Comparison of ENCODE assay signal across 10 mouse cellular contexts in the genomic region with DNA sequence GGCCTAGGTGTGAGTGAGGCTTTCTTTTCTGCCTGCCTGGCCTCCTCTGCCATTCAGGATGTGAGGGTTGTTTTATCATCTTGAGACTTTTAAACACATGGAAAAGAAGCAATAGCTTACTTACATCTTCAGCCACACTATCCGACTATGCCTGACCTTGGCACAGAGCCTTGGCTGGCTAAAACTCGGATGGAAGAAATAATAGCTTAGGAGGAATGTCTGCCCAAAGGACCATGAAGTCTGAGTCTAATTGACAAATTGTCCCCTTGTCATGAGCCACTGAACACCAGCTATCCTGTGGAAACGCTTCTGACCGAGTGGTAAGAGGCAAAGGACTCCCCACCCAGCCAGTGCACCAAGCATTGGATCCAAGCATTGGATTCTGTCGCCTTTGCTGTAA. TPM values are rescaled to one million over a fixed set of nuclear protein-coding genes. Genes with fewer than 3 reads are reported as not detected.
DNase-seq lines count a peak whose midpoint lies in the region; ATAC-seq and TF ChIP-seq lines count a peak whose summit lies in the region.
"Had no signal": no experiment of that assay in that cellular context is flagged by ENCODE, and none has a peak within 500 bp of the region (broad histone marks: within the 10 kb centered on the region; RNA-seq: fewer than 3 reads in every experiment).

No protein-coding gene starts in this region.

- 33% methylated on average over 5 of the region's 5 CpGs for WGBS in kidney, embryonic 15.5 days
- 81% methylated on average over 5 of the region's 5 CpGs for WGBS in limb, embryonic 11.5 days
- WGBS in liver, embryonic 11.5 days, result 81% methylated on average over 5 of the region's 5 CpGs

- no peak overlapping the region for H3K4me2 ChIP-seq in kidney, embryonic 15.5 days
- no peak overlapping the region for H3K4me2 ChIP-seq in limb, embryonic 11.5 days (ENCODE audit: low read depth, severe bottlenecking)
- H3K4me2 ChIP-seq in liver, embryonic 11.5 days, result no peak overlapping the region

- no peak overlapping the region for H3K4me3 ChIP-seq in kidney, embryonic 15.5 days (replicated peaks)
- no peak overlapping the region for H3K4me3 ChIP-seq in limb, embryonic 11.5 days (ENCODE audit: low read depth, low read length)
- H3K4me3 ChIP-seq in liver, embryonic 11.5 days (ENCODE audit: low read depth, low read length), result no peak overlapping the region
- H3K4me3 ChIP-seq: layer of hippocampus, adult 2 months; megakaryocyte, embryonic 14.5 days had no signal

- no peak for TF ChIP-seq CTCF in Patski (IDR thresholded peaks at IDR 0.05)

- no peaks in the 10 kb centered on the region for H3K9me3 ChIP-seq in kidney, embryonic 15.5 days (replicated peaks)
- H3K9me3 ChIP-seq in limb, embryonic 11.5 days (ENCODE audit: control insufficient read depth, low read length), result no peaks in the 10 kb centered on the region
- H3K9me3 ChIP-seq in liver, embryonic 11.5 days (ENCODE audit: control insufficient read depth, low read length), result peaks cover 8% of the 10 kb centered on the region

- CTCF ChIA-PET in Patski (lab: Charles Lee), result interaction anchor here (0.8 to 1.4 kb wide), 4 partner anchors 32 to 177 kb away, joined by 3 to 4 read pairs (median 3); no protein-coding TSS in a partner anchor

- no peak overlapping the region for H3K9ac ChIP-seq in kidney, embryonic 15.5 days
- H3K9ac ChIP-seq in limb, embryonic 11.5 days (ENCODE audit: low read length), result no peak overlapping the region; the same call in 1 of the 2 replicates
- no peak overlapping the region for H3K9ac ChIP-seq in liver, embryonic 11.5 days (ENCODE audit: low read depth, low read length)

- in situ Hi-C loops in Patski (cut with MboI; ENCODE audit: low pct_unique_long_range_greater_than_20kb), result loop anchor here (5.0 kb wide), 1 partner anchor 56 kb away; no protein-coding TSS in a partner anchor

- H3K27me3 ChIP-seq in kidney, embryonic 15.5 days, result peaks cover 29% of the 10 kb centered on the region
- H3K27me3 ChIP-seq in Patski, result no peaks in the 10 kb centered on the region
- no peaks in the 10 kb centered on the region for H3K27me3 ChIP-seq in limb, embryonic 11.5 days (ENCODE audit: control insufficient read depth, insufficient read depth, low read length)
- no peaks in the 10 kb centered on the region for H3K27me3 ChIP-seq in liver, embryonic 11.5 days (replicated peaks; ENCODE audit: control insufficient read depth, insufficient read depth, low read length)

- H3K27ac ChIP-seq in kidney, embryonic 15.5 days, result peak overlapping the region; percentile 72
- H3K27ac ChIP-seq in limb, embryonic 11.5 days (replicated peaks; ENCODE audit: low read depth, low read length), result 0 out of 2 replicates have a peak overlapping the region, but pooled peaks have one; percentile 26
- no peak overlapping the region for H3K27ac ChIP-seq in liver, embryonic 11.5 days (ENCODE audit: low read depth, low read length)
- H3K27ac ChIP-seq: layer of hippocampus, adult 2 months had no signal

- 0 out of 2 replicates have a peak, but pooled peaks have one; percentile 19 for ATAC-seq in kidney, embryonic 15.5 days (replicated peaks; ENCODE audit: low FRiP score)
- peak; percentile 44 for ATAC-seq in Patski
- no peak for ATAC-seq in limb, embryonic 11.5 days (ENCODE audit: insufficient number of reproducible peaks, low FRiP score, low TSS enrichment, low read depth)
- ATAC-seq in liver, embryonic 11.5 days (replicated peaks; ENCODE audit: low FRiP score), result no peak

- intact Hi-C loops in gastrocnemius, postnatal 14 days (cut with DNase I; ENCODE audit: low total_unique reads), result no loop called here

- peaks cover 47% of the 10 kb centered on the region for H3K4me1 ChIP-seq in kidney, embryonic 15.5 days
- H3K4me1 ChIP-seq in limb, embryonic 11.5 days (ENCODE audit: control insufficient read depth, insufficient read depth, low read length), result peaks cover 13% of the 10 kb centered on the region
- H3K4me1 ChIP-seq in liver, embryonic 11.5 days (replicated peaks; ENCODE audit: control insufficient read depth, insufficient read depth, low read length), result peaks cover 11% of the 10 kb centered on the region; the same call in 1 of the 2 replicates

- DNase-seq in adrenal gland, postnatal 36 days, result peak; percentile 20 to 24
- DNase-seq in adrenal gland, adult 18-20 months (ENCODE audit: low spot score in 2 of 2), result no peak
- no peak for DNase-seq in kidney, postnatal 10 days
- DNase-seq in Patski (ENCODE audit: low read depth, low spot score), result peak; percentile 93
- DNase-seq in limb, embryonic 11.5 days (ENCODE audit: low spot score), result no peak
- DNase-seq in liver, embryonic 11.5 days (ENCODE audit: low spot score), result no peak
- DNase-seq in gastrocnemius, postnatal 14 days, result no peak

- POLR2A ChIA-PET in Patski (lab: Charles Lee), result no interaction called here

- H3K36me3 ChIP-seq in kidney, embryonic 15.5 days, result peaks cover 9% of the 10 kb centered on the region
- 0 out of 2 replicates have a peak, but pooled peaks cover 5% of the 10 kb centered on the region for H3K36me3 ChIP-seq in limb, embryonic 11.5 days (ENCODE audit: control insufficient read depth, insufficient read depth, low read length)
- H3K36me3 ChIP-seq in liver, embryonic 11.5 days (ENCODE audit: control insufficient read depth, insufficient read depth, low read length), result no peaks in the 10 kb centered on the region

RNA-seq across cellular contexts. Expression of a gene that starts 57.5 kb away (rescaled TPM):
- 10 to 100 TPM; 16.3 to 21.7 TPM for total RNA-seq in adrenal gland, postnatal 36 days (2021)
- total RNA-seq in adrenal gland, adult 18-20 months (2021), result 10 to 100 TPM in 1 of 2 experiments, 1 to 10 TPM in 1; 9.4 to 20.1 TPM
- 6.2 and 6.3 TPM in 2 replicates for polyA plus RNA-seq in kidney, embryonic 15.5 days (2015; fragmentation: Nextera tagmentation; extraction: Ambion mirVana)
- 25.1 TPM for polyA plus RNA-seq in Patski (2021)
- polyA plus RNA-seq in limb, embryonic 11.5 days (2014; fragmentation: Nextera tagmentation; extraction: Ambion mirVana), result 13.2 and 16.0 TPM in 2 replicates
- 2.0 and 3.1 TPM in 2 replicates for polyA plus RNA-seq in liver, embryonic 11.5 days (2014; fragmentation: Nextera tagmentation; extraction: Ambion mirVana)
- 10 to 100 TPM; 26.6 to 37.9 TPM for total RNA-seq in gastrocnemius, postnatal 14 days (2021)

Comparison
In these comparisons a context has a peak if more than half of its experiments do, and no peak if none do; other contexts are left out.
1. DNase-seq: peak in adrenal gland, postnatal 36 days (2 of 2) and Patski (single experiment); none in adrenal gland, adult 18-20 months (0 of 2), kidney, postnatal 10 days (single experiment), limb, embryonic 11.5 days (single experiment), liver, embryonic 11.5 days (single experiment) and gastrocnemius, postnatal 14 days (single experiment).
2. ATAC-seq: peak in kidney, embryonic 15.5 days (single experiment) and Patski (single experiment); none in limb, embryonic 11.5 days (single experiment) and liver, embryonic 11.5 days (single experiment).